Comparison of ENCODE assay signal across 9 mouse cellular contexts in the genomic region with DNA sequence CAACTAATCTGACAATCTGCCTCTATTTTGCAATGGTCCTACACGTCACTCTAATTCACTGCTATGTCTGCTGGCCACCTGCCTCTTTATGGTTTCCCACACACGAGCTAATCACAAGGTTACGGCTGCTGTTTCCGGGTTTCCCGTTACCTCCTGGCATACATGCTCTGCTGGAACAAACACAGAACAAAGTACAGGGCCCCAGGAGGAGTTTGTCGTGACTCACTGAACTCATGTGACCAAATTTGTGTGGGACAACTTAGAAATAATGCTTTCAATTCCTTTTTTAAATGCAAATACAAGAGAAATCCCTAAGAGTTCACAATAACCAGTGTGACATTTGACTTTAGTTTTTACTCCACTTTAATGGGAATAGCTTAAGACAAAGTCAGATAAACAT. TPM values are rescaled to one million over a fixed set of nuclear protein-coding genes. Genes with fewer than 3 reads are reported as not detected.
DNase-seq lines count a peak whose midpoint lies in the region; ATAC-seq and TF ChIP-seq lines count a peak whose summit lies in the region.
"Had no signal": no experiment of that assay in that cellular context is flagged by ENCODE, and none has a peak within 500 bp of the region (broad histone marks: within the 10 kb centered on the region; RNA-seq: fewer than 3 reads in every experiment).

No protein-coding gene starts in this region.

- H3K4me2 ChIP-seq in liver, embryonic 15.5 days = no peak overlapping the region
- no peak overlapping the region for H3K4me2 ChIP-seq in liver, embryonic 12.5 days
- no peak overlapping the region for H3K4me2 ChIP-seq in forebrain, embryonic 14.5 days (ENCODE audit: low read length)

- intact Hi-C loops in left cerebral cortex, postnatal 10 days (cut with DNase I) = no loop called here

- no peaks in the 10 kb centered on the region for H3K27me3 ChIP-seq in liver, embryonic 15.5 days
- peaks cover 8% of the 10 kb centered on the region for H3K27me3 ChIP-seq in liver, embryonic 12.5 days (replicated peaks)
- H3K27me3 ChIP-seq in kidney, adult 2 months (replicated peaks; ENCODE audit: control insufficient read depth, insufficient read depth, low read length) = no peaks in the 10 kb centered on the region
- H3K27me3 ChIP-seq in forebrain, embryonic 14.5 days (replicated peaks; ENCODE audit: control insufficient read depth, insufficient read depth, low read length) = no peaks in the 10 kb centered on the region

- TF ChIP-seq POLR2A in bone marrow macrophage, adult 2 months (IDR thresholded peaks at IDR 0.05; ENCODE audit: borderline replicate concordance, low read depth, low read length) = no peak
- no peak for TF ChIP-seq POLR2A in kidney, adult 2 months (IDR thresholded peaks at IDR 0.05; ENCODE audit: low read depth, low read length)

- no peaks in the 10 kb centered on the region for H3K36me3 ChIP-seq in liver, embryonic 15.5 days (replicated peaks)
- H3K36me3 ChIP-seq in liver, embryonic 12.5 days = no peaks in the 10 kb centered on the region
- H3K36me3 ChIP-seq in kidney, adult 2 months (ENCODE audit: control insufficient read depth, insufficient read depth, low read length) = no peaks in the 10 kb centered on the region
- H3K36me3 ChIP-seq in forebrain, embryonic 14.5 days (ENCODE audit: control insufficient read depth, insufficient read depth, low read length) = no peaks in the 10 kb centered on the region

- peak; percentile 45; the same call in 1 of the 2 replicates for ATAC-seq in liver, embryonic 15.5 days (ENCODE audit: insufficient read depth)
- no peak for ATAC-seq in liver, embryonic 12.5 days
- peak; percentile 77 for ATAC-seq in monocyte, adult 5-6 weeks (replicated peaks; ENCODE audit: insufficient number of reproducible peaks, low FRiP score, low TSS enrichment, poor library complexity, severe bottlenecking)
- no peak for ATAC-seq in forebrain, embryonic 14.5 days

- peaks cover 15% of the 10 kb centered on the region for H3K4me1 ChIP-seq in liver, embryonic 15.5 days (replicated peaks)
- H3K4me1 ChIP-seq in liver, embryonic 12.5 days = peaks cover 24% of the 10 kb centered on the region
- peaks cover 64% of the 10 kb centered on the region for H3K4me1 ChIP-seq in bone marrow macrophage, adult 2 months (ENCODE audit: control insufficient read depth, insufficient read depth, low read length)
- H3K4me1 ChIP-seq in kidney, adult 2 months (ENCODE audit: control insufficient read depth, insufficient read depth, low read length) = peaks cover 12% of the 10 kb centered on the region; the same call in 1 of the 2 replicates
- no peaks in the 10 kb centered on the region for H3K4me1 ChIP-seq in forebrain, embryonic 14.5 days (ENCODE audit: control insufficient read depth, insufficient read depth, low read length)

- H3K9ac ChIP-seq in liver, embryonic 15.5 days = no peak overlapping the region
- H3K9ac ChIP-seq in liver, embryonic 12.5 days = no peak overlapping the region
- H3K9ac ChIP-seq in forebrain, embryonic 14.5 days (ENCODE audit: low read length) = no peak overlapping the region

- TF ChIP-seq CTCF in bone marrow macrophage, adult 2 months (IDR thresholded peaks at IDR 0.05; ENCODE audit: low read depth, low read length) = no peak
- no peak for TF ChIP-seq CTCF in kidney, adult 2 months (conservative IDR thresholded peaks at IDR 0.05; ENCODE audit: insufficient read depth, insufficient read length, low read depth, low read length)

- no peak overlapping the region for H3K4me3 ChIP-seq in liver, embryonic 15.5 days (replicated peaks)
- no peak overlapping the region for H3K4me3 ChIP-seq in liver, embryonic 12.5 days
- H3K4me3 ChIP-seq in bone marrow macrophage, adult 2 months (ENCODE audit: insufficient read depth, low read length) = no peak overlapping the region
- no peak overlapping the region for H3K4me3 ChIP-seq in kidney, adult 2 months (ENCODE audit: insufficient read depth, low read depth, low read length)
- no peak overlapping the region for H3K4me3 ChIP-seq in forebrain, embryonic 14.5 days (ENCODE audit: low read depth, low read length)

- 42% methylated on average over 6 of the region's 6 CpGs for WGBS in liver, embryonic 15.5 days (ENCODE audit: insufficient replicate concordance)
- 65% methylated on average over 6 of the region's 6 CpGs for WGBS in liver, embryonic 12.5 days (ENCODE audit: insufficient replicate concordance)
- WGBS in kidney, adult 2 months = 14% methylated on average over 6 of the region's 6 CpGs
- WGBS in forebrain, embryonic 14.5 days = 52% methylated on average over 6 of the region's 6 CpGs

- DNase-seq in kidney, adult 2 months = peak; percentile 84
- DNase-seq in left cerebral cortex, postnatal 10 days (ENCODE audit: extremely low spot score in 1 of 2, low spot score in 2 of 2) = no peak
- DNase-seq in forebrain, embryonic 14.5 days (ENCODE audit: low spot score) = no peak
- no peak for DNase-seq in thymus, postnatal 36 days
- DNase-seq: gastrocnemius, postnatal 36 days had no signal

- peak overlapping the region; percentile 9; the same call in 1 of the 2 replicates for H3K27ac ChIP-seq in liver, embryonic 15.5 days (replicated peaks)
- no peak overlapping the region for H3K27ac ChIP-seq in liver, embryonic 12.5 days
- peak overlapping the region; percentile 100 for H3K27ac ChIP-seq in bone marrow macrophage, adult 2 months (ENCODE audit: insufficient read depth, low read depth, low read length)
- peak overlapping the region; percentile 50; the same call in 1 of the 2 replicates for H3K27ac ChIP-seq in kidney, adult 2 months (ENCODE audit: insufficient read depth, low read depth, low read length)
- no peak overlapping the region for H3K27ac ChIP-seq in forebrain, embryonic 14.5 days (ENCODE audit: low read depth, low read length)

- H3K9me3 ChIP-seq in liver, embryonic 15.5 days (replicated peaks) = no peaks in the 10 kb centered on the region
- no peaks in the 10 kb centered on the region for H3K9me3 ChIP-seq in liver, embryonic 12.5 days (replicated peaks)
- no peaks in the 10 kb centered on the region for H3K9me3 ChIP-seq in forebrain, embryonic 14.5 days (replicated peaks; ENCODE audit: control insufficient read depth, low read length)

RNA-seq across cellular contexts. Expression of a gene that starts 14.0 kb away (rescaled TPM):
- 73.4 and 83.4 TPM in 2 replicates for polyA plus RNA-seq in liver, embryonic 15.5 days (2015; fragmentation: Nextera tagmentation; extraction: Ambion mirVana)
- polyA plus RNA-seq in liver, embryonic 12.5 days (2016; fragmentation: Nextera tagmentation; extraction: Ambion mirVana) = 47.2 and 49.9 TPM in 2 replicates
- polyA plus RNA-seq in bone marrow macrophage, adult 2 months (2012; ENCODE audit: insufficient read depth, insufficient read length, missing spikeins) = 1,528 and 1,623 TPM in 2 replicates
- polyA plus RNA-seq in kidney, adult 2 months (2012; rRNA removed) = 1,163 and 1,191 TPM in 2 replicates
- 99.2 to 194 TPM (median 145 TPM) in 3 replicates for total RNA-seq in monocyte, adult 5-6 weeks (2017)
- total RNA-seq in left cerebral cortex, postnatal 10 days (2021) = 100 to 1,000 TPM; 118 to 124 TPM
- polyA plus RNA-seq in forebrain, embryonic 14.5 days (2014; fragmentation: Nextera tagmentation; extraction: Ambion mirVana) = 87.0 and 90.5 TPM in 2 replicates

RNA-seq across cellular contexts. Expression of a gene that starts 15.4 kb away (rescaled TPM):
- 12.5 and 12.6 TPM in 2 replicates for polyA plus RNA-seq in liver, embryonic 15.5 days (2015; fragmentation: Nextera tagmentation; extraction: Ambion mirVana)
- polyA plus RNA-seq in liver, embryonic 12.5 days (2016; fragmentation: Nextera tagmentation; extraction: Ambion mirVana) = 18.5 and 19.5 TPM in 2 replicates
- polyA plus RNA-seq in bone marrow macrophage, adult 2 months (2012; ENCODE audit: insufficient read depth, insufficient read length, missing spikeins) = 28.1 and 30.3 TPM in 2 replicates
- 12.8 and 14.8 TPM in 2 replicates for polyA plus RNA-seq in kidney, adult 2 months (2012; rRNA removed)
- total RNA-seq in monocyte, adult 5-6 weeks (2017) = 57.5 to 95.6 TPM (median 78.2 TPM) in 3 replicates
- total RNA-seq in left cerebral cortex, postnatal 10 days (2021) = 10 to 100 TPM; 22.7 to 28.1 TPM
- polyA plus RNA-seq in forebrain, embryonic 14.5 days (2014; fragmentation: Nextera tagmentation; extraction: Ambion mirVana) = 34.1 and 34.2 TPM in 2 replicates

Comparison
In these comparisons a context has a peak if more than half of its experiments do, and no peak if none do; other contexts are left out.
1. ATAC-seq: peak in liver, embryonic 15.5 days (single experiment) and monocyte, adult 5-6 weeks (single experiment); none in liver, embryonic 12.5 days (single experiment) and forebrain, embryonic 14.5 days (single experiment).
2. H3K27ac ChIP-seq: peak in liver, embryonic 15.5 days (single experiment), bone marrow macrophage, adult 2 months (single experiment) and kidney, adult 2 months (single experiment); none in liver, embryonic 12.5 days (single experiment) and forebrain, embryonic 14.5 days (single experiment).
3. RNA of a gene that starts 14.0 kb away (polyA plus RNA-seq): 1,528 to 1,623 TPM in bone marrow macrophage, adult 2 months and 1,163 to 1,191 TPM in kidney, adult 2 months; 87.0 to 90.5 TPM in forebrain, embryonic 14.5 days, 73.4 to 83.4 TPM in liver, embryonic 15.5 days and 47.2 to 49.9 TPM in liver, embryonic 12.5 days; every median in the first group is over 10 times any median in the second.